Mouse (Mus musculus): ENCODE data around the gene Vmn2r74.

Gene Vmn2r74

GRCm38 (mm10) chr7:85961529-85961928, at the start of gene Vmn2r74:
TSS of gene Vmn2r74 (minus strand) at chr7:85961629.
- no peak for DNase-seq (ENCODE audit: low read depth, low spot score)

GRCm38 (mm10) chr7:86007533-86007932, 46.1 kb upstream of the Vmn2r74 start:
- no peak for DNase-seq (ENCODE audit: low read depth, low spot score)

Data from retina, postnatal 7 days (tissue).